Mouse (Mus musculus) urinary bladder, postnatal 25 days (tissue): ENCODE results near the gene Zfp282.

Experiments
- DNase-seq: peaks from one replicate; pipeline ENCODE4 v3.0.0; 2022; ENCODE audit warnings: low spot score

The Zfp282 gene

GRCm38 (mm10) chr6:47903587-47903986, 26.6 kb downstream of the Zfp282 start:
- no peak for DNase-seq

- no peak for DNase-seq
Observed at GRCm38 (mm10) chr6:47904361-47904760, 27.4 kb downstream of the Zfp282 start.

GRCm38 (mm10) chr6:47904917-47905695, 28.1 kb downstream of the Zfp282 start:
- DNase-seq: no peak

GRCm38 (mm10) chr6:47906326-47906725, 29.3 kb downstream of the Zfp282 start:
- no peak for DNase-seq

- no peak for DNase-seq
Observed at GRCm38 (mm10) chr6:47909007-47909406, 32.0 kb downstream of the Zfp282 start.

- DNase-seq: no peak
Observed at GRCm38 (mm10) chr6:47911650-47912049, 34.6 kb downstream of the Zfp282 start.

GRCm38 (mm10) chr6:47912991-47913390, 36.0 kb downstream of the Zfp282 start:
- no peak for DNase-seq

- no peak for DNase-seq
Observed at GRCm38 (mm10) chr6:47917051-47917450, 40.0 kb downstream of the Zfp282 start.

GRCm38 (mm10) chr6:47918768-47919274, 41.8 kb downstream of the Zfp282 start:
- no peak for DNase-seq

- no peak for DNase-seq
Observed at GRCm38 (mm10) chr6:47919646-47920446, 42.8 kb downstream of the Zfp282 start.

GRCm38 (mm10) chr6:47920447-47921340, 43.7 kb downstream of the Zfp282 start, which contains the start of gene Zfp212:
TSS of gene Zfp212 (plus strand) at chr6:47920476.
- DNase-seq: peak; percentile 77

GRCm38 (mm10) chr6:47942461-47942860, 65.5 kb downstream of the Zfp282 start:
- no peak for DNase-seq

- peak; percentile 64 for DNase-seq
Observed at GRCm38 (mm10) chr6:47943021-47943691, 66.2 kb downstream of the Zfp282 start.

- no peak for DNase-seq
Observed at GRCm38 (mm10) chr6:47943721-47944120, 66.7 kb downstream of the Zfp282 start.

GRCm38 (mm10) chr6:47947388-47947787, 70.4 kb downstream of the Zfp282 start:
- DNase-seq: no peak

- peak; percentile 90 for DNase-seq
Observed at GRCm38 (mm10) chr6:47953191-47953726, 76.3 kb downstream of the Zfp282 start, which contains the start of gene Zfp956. TSS of gene Zfp956 (plus strand) at chr6:47953390.

GRCm38 (mm10) chr6:47954425-47954824, 77.4 kb downstream of the Zfp282 start:
- no peak for DNase-seq

GRCm38 (mm10) chr6:47957816-47958215, 80.8 kb downstream of the Zfp282 start:
- DNase-seq: no peak
